Mouse (Mus musculus): Measurements from ENCODE around the gene Trim62.
"Not testable (repeated sequence)": the region's sequence is repeated elsewhere in the genome, so short reads cannot be mapped to it uniquely, and the experiment has no call there.

The Trim62 gene

DNA sequence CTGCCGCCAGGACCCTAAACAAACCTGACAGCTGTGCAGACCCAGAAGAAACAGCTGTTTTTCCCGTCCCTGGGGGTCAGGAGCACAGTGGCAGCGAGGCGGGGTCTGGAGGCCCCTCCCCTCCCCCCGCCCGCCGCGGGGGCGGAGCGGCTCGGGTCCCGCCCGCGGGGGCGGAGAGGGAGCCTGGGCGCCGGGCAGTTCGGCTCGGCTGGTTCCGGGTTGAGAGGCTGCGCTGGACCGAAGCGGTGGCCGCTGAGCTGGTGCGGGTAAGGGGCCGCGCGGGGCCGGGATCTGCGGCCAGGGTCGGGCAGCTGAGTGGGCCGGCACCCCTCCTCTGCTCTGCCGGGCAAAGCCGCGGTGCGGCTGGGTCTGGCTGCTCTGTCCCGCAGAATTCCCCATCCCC, at the start of gene Trim62:
Trim62 (plus strand) TSS at position 202 of the 403 bp plus-strand sequence.
- in situ Hi-C loops (cut with MboI; ENCODE audit: low sequenced_read_pairs), result no loop called here

GRCm38 (mm10) chr4:128838202-128838601, 45.2 kb upstream of the Trim62 start:
- in situ Hi-C loops (cut with MboI; ENCODE audit: low sequenced_read_pairs), result no loop called here

GRCm38 (mm10) chr4:128839811-128840738, 43.3 kb upstream of the Trim62 start:
- in situ Hi-C loops (cut with MboI; ENCODE audit: low sequenced_read_pairs), result no loop called here

GRCm38 (mm10) chr4:128841259-128841658, 42.1 kb upstream of the Trim62 start:
- in situ Hi-C loops (cut with MboI; ENCODE audit: low sequenced_read_pairs), result no loop called here

GRCm38 (mm10) chr4:128844566-128844965, 38.8 kb upstream of the Trim62 start:
- in situ Hi-C loops (cut with MboI; ENCODE audit: low sequenced_read_pairs), result no loop called here

DNA sequence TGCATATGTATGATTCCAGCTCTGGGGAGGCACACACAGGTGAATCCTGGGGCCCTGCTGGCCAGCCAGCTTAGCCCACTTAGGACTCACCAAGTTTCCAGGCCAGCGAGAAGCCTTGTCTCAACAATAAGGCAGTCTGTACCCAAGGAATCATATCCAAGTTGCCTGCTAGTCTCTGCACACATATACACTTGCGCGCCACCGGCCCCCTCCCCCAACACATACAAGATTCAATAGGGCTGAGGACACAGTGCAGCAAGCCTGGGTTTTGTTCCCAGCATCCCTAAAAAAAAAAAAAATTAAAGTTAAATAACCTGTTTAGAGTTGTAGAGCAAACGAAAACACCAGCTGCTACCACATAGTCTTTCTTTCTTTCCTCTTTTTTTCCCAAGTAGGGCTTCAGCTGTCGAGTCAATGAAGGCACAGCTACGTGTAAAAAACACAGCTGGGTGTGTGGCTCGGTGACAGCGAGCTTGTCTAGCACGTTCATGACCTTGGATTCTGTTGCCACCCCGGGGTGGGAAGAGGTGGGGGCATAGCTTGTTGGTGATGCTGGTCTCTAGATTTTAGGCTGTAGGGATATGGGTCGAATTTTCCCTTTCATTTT, 37.9 kb upstream of the Trim62 start:
- in situ Hi-C loops (cut with MboI; ENCODE audit: low sequenced_read_pairs), result no loop called here

- in situ Hi-C loops (cut with MboI; ENCODE audit: low sequenced_read_pairs), result no loop called here
Observed at GRCm38 (mm10) chr4:128848961-128849360, 34.4 kb upstream of the Trim62 start.

- in situ Hi-C loops (cut with MboI; ENCODE audit: low sequenced_read_pairs), result no loop called here
Observed at GRCm38 (mm10) chr4:128849686-128850085, 33.7 kb upstream of the Trim62 start.

DNA sequence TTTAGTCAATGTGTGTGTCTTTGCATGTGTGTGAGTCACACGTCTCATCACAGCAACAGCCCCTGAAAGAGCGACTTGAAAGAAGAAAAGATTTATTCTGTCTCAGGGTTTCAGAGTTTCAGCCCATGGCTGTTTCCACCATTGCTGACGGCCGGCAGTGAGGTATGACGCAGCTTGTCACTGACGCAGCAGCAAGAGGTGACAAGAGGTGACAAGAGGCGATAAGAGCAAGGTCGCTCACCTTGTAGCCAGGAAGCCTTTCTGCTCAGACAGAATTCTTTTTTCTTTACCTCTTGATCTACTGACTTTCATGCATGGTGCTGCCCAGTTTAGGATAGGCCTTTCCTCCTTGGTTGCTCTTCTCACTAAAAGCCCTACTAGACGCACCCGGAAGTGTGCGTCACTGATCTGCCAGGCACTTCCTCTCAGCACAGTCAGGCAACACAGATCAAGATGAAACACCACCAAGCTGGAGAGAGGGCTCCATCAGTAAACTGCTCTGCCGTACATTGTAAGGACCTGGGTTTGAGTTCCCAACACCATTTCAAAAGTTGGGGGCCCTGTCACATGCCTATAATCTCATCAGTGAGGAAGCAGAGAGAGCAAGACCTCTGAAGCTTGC, 31.0 kb upstream of the Trim62 start:
- in situ Hi-C loops (cut with MboI; ENCODE audit: low sequenced_read_pairs), result no loop called here

- in situ Hi-C loops (cut with MboI; ENCODE audit: low sequenced_read_pairs), result no loop called here
Observed at GRCm38 (mm10) chr4:128853117-128853516, 30.3 kb upstream of the Trim62 start.

DNA sequence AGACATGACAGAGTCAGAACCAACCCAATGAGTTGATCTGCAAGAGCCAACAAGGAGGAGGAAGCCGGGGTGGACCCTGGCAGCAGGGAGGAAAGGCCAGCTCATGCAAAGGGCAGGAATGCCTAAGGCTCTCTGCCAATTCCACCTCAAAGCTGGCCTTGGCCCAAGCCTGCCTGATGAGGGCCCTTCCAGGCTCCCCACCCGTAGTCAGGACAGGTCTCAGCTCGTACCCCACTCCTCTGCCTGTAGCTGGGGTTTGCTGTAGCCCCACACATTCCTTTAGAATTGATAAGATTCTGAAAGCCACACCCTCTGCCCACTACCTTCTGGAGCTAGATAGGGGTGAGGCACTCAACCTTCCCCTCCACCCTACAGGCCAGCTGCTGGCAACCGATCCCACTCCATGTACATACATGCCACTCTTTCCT, 27.8 kb upstream of the Trim62 start:
- in situ Hi-C loops (cut with MboI; ENCODE audit: low sequenced_read_pairs), result no loop called here

- in situ Hi-C loops (cut with MboI; ENCODE audit: low sequenced_read_pairs), result no loop called here
Observed at GRCm38 (mm10) chr4:128857212-128857611, 26.2 kb upstream of the Trim62 start.

DNA sequence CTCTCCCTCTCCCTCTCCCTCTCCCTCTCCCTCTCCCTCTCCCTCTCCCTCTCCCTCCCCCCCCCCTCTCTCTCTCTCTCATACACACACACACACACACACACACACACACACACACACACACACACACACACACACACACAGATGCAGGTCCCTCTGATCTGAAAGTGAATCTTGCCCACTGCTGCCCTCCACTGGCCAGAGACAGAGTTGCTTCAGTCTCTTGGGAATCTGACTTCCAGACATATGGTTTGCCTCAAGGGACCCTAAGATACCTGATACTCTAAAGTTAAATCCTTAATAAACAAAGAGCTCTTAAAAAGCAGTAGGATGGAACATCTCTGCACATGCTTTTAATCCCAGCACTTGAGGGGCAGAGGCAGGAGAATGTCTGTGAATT, 25.2 kb upstream of the Trim62 start:
- in situ Hi-C loops (cut with MboI; ENCODE audit: low sequenced_read_pairs), result not testable (repeated sequence)

DNA sequence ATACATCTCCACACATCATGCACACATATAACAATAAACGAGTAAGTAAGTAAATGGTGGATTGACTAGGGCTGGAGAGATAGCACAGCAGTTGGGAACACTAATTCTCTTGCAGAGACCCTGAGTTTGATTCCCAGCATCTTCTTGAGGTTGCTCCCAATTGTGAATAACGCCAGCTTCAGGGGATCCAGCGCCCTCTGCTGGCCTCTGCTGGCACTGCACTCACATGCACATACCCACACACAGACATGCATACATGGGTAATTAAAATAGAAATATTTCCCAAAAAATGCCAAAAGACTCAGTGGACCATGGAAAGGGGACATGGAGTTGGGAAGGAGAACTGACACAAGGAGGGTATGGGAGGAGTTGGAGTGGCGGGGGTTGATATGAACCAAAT, 24.5 kb upstream of the Trim62 start:
- in situ Hi-C loops (cut with MboI; ENCODE audit: low sequenced_read_pairs), result no loop called here

GRCm38 (mm10) chr4:128872992-128873391, 10.4 kb upstream of the Trim62 start:
- in situ Hi-C loops (cut with MboI; ENCODE audit: low sequenced_read_pairs), result no loop called here

GRCm38 (mm10) chr4:128874062-128874461, 9.3 kb upstream of the Trim62 start:
- in situ Hi-C loops (cut with MboI; ENCODE audit: low sequenced_read_pairs), result no loop called here

GRCm38 (mm10) chr4:128875439-128875838, 7.9 kb upstream of the Trim62 start:
- in situ Hi-C loops (cut with MboI; ENCODE audit: low sequenced_read_pairs), result no loop called here

- in situ Hi-C loops (cut with MboI; ENCODE audit: low sequenced_read_pairs), result no loop called here
Observed at GRCm38 (mm10) chr4:128877520-128877919, 5.9 kb upstream of the Trim62 start.

- in situ Hi-C loops (cut with MboI; ENCODE audit: low sequenced_read_pairs), result no loop called here
Observed at GRCm38 (mm10) chr4:128878901-128879491, 4.4 kb upstream of the Trim62 start.

- in situ Hi-C loops (cut with MboI; ENCODE audit: low sequenced_read_pairs), result no loop called here
Observed at GRCm38 (mm10) chr4:128883801-128884710, 676 bp downstream of the Trim62 start.

All from CH12F3 (cell line).